Mouse (Mus musculus): Measurements from ENCODE around the gene Sypl2. TPM values are rescaled to one million over a fixed set of nuclear protein-coding genes. Genes with fewer than 3 reads are reported as not detected.

The Sypl2 gene
- total and polyA plus RNA-seq, 3 experiments = not detected

- no peak for DNase-seq (ENCODE audit: low read depth, low spot score)
- H3K9ac ChIP-seq (ENCODE audit: control insufficient read depth, low read depth, low read length, poor library complexity, severe bottlenecking) = no peak overlapping the region
- no peaks in the 10 kb centered on the region for H3K9me3 ChIP-seq (replicated peaks; ENCODE audit: insufficient read depth, low read length)
- H3K79me2 ChIP-seq (ENCODE audit: control insufficient read depth, insufficient read depth, low read length, poor library complexity) = no peaks in the 10 kb centered on the region
- no peaks in the 10 kb centered on the region for H3K4me1 ChIP-seq (ENCODE audit: control insufficient read depth in 1 of 2, insufficient read depth in 2 of 2, low read length in 2 of 2)
- H3K36me3 ChIP-seq (ENCODE audit: control insufficient read depth in 1 of 2, insufficient read depth in 2 of 2, low read length in 2 of 2) = no peaks in the 10 kb centered on the region
- no peak overlapping the region for H3K4me3 ChIP-seq (ENCODE audit: control insufficient read depth in 1 of 2, insufficient read depth in 1 of 2, low read depth in 2 of 2, low read length in 2 of 2)
- H3K27me3 ChIP-seq (ENCODE audit: control insufficient read depth in 1 of 2, insufficient read depth in 2 of 2, low read length in 2 of 2) = peaks cover 7 to 18% of the 10 kb centered on the region in 2 experiments
- no peak for TF ChIP-seq CTCF (IDR thresholded peaks at IDR 0.05 in 2 of 3, conservative IDR thresholded peaks at IDR 0.05 in 1 of 3; ENCODE audit: control insufficient read depth in 1 of 3, insufficient read depth in 1 of 3, low read depth in 2 of 3, low read length in 3 of 3, poor library complexity in 1 of 3, severe bottlenecking in 1 of 3)
- TF ChIP-seq CHD1 (IDR thresholded peaks at IDR 0.05; ENCODE audit: low read depth, low read length) = no peak
- TF ChIP-seq MXI1 (IDR thresholded peaks at IDR 0.05; ENCODE audit: low read depth, low read length) = no peak
- TF ChIP-seq ZC3H11A (IDR thresholded peaks at IDR 0.05; ENCODE audit: low read depth, low read length) = no peak
- no peak for TF ChIP-seq MYC (IDR thresholded peaks at IDR 0.05; ENCODE audit: low read depth, low read length)
- no peak for TF ChIP-seq NRF1 (IDR thresholded peaks at IDR 0.05; ENCODE audit: insufficient read depth, low read depth, low read length, poor library complexity, severe bottlenecking)
- TF ChIP-seq GATA1 (IDR thresholded peaks at IDR 0.05; ENCODE audit: low read depth, low read length) = no peak
- H3K27ac ChIP-seq (ENCODE audit: control insufficient read depth, low read depth, low read length) = no peak overlapping the region
These were observed 1.1 kb upstream of the Sypl2 start for GRCm38 (mm10) chr3:108227521-108227920.

GRCm38 (mm10) chr3:108225711-108226557, 514 bp downstream of the Sypl2 start:
- no peaks in the 10 kb centered on the region for H3K9me3 ChIP-seq (replicated peaks; ENCODE audit: insufficient read depth, low read length)
- no peak overlapping the region for H3K9ac ChIP-seq (ENCODE audit: control insufficient read depth, low read depth, low read length, poor library complexity, severe bottlenecking)
- H3K4me3 ChIP-seq (ENCODE audit: control insufficient read depth in 1 of 2, insufficient read depth in 1 of 2, low read depth in 2 of 2, low read length in 2 of 2) = no peak overlapping the region
- no peak overlapping the region for H3K27ac ChIP-seq (ENCODE audit: control insufficient read depth, low read depth, low read length)
- peaks cover 9 to 16% of the 10 kb centered on the region in 2 experiments for H3K27me3 ChIP-seq (ENCODE audit: control insufficient read depth in 1 of 2, insufficient read depth in 2 of 2, low read length in 2 of 2)
- TF ChIP-seq CHD1 (IDR thresholded peaks at IDR 0.05; ENCODE audit: low read depth, low read length) = no peak
- no peak for TF ChIP-seq USF2 (IDR thresholded peaks at IDR 0.05; ENCODE audit: borderline replicate concordance in 1 of 2, insufficient read depth in 1 of 2, low read depth in 1 of 2, low read length in 2 of 2)
- no peak for TF ChIP-seq UBTF (IDR thresholded peaks at IDR 0.05; ENCODE audit: borderline replicate concordance, insufficient read depth, low read depth, low read length)
- no peak for TF ChIP-seq MAFK (IDR thresholded peaks at IDR 0.05; ENCODE audit: borderline replicate concordance, low read depth, low read length)
- TF ChIP-seq ZC3H11A (IDR thresholded peaks at IDR 0.05; ENCODE audit: low read depth, low read length) = no peak
- TF ChIP-seq E2F4 (IDR thresholded peaks at IDR 0.05; ENCODE audit: borderline replicate concordance, low read depth, low read length) = no peak
- no peak for TF ChIP-seq GABPA (IDR thresholded peaks at IDR 0.05; ENCODE audit: low read depth, low read length)
- no peak for TF ChIP-seq SMC3 (IDR thresholded peaks at IDR 0.05; ENCODE audit: low read depth, low read length)
- TF ChIP-seq EP300 (IDR thresholded peaks at IDR 0.05; ENCODE audit: low read depth in 1 of 2, low read length in 2 of 2) = no peak
- TF ChIP-seq NRF1 (IDR thresholded peaks at IDR 0.05; ENCODE audit: insufficient read depth, low read depth, low read length, poor library complexity, severe bottlenecking) = no peak
- TF ChIP-seq ELF1 (IDR thresholded peaks at IDR 0.05; ENCODE audit: low read depth, low read length) = no peak
- no peak for TF ChIP-seq BHLHE40 (IDR thresholded peaks at IDR 0.05; ENCODE audit: borderline replicate concordance, low read depth, low read length)
- TF ChIP-seq JUND (IDR thresholded peaks at IDR 0.05; ENCODE audit: low read depth, low read length) = no peak
- TF ChIP-seq TCF12 (IDR thresholded peaks at IDR 0.05; ENCODE audit: low read depth, low read length) = no peak
- no peak for TF ChIP-seq POLR2AphosphoS5 (IDR thresholded peaks at IDR 0.05; ENCODE audit: borderline replicate concordance, low read depth, low read length)
- no peak for TF ChIP-seq SIN3A (IDR thresholded peaks at IDR 0.05; ENCODE audit: low read length)
- TF ChIP-seq NELFE (IDR thresholded peaks at IDR 0.05; ENCODE audit: low read depth, low read length) = no peak
- H3K79me2 ChIP-seq (ENCODE audit: control insufficient read depth, insufficient read depth, low read length, poor library complexity) = no peaks in the 10 kb centered on the region
- no peaks in the 10 kb centered on the region for H3K4me1 ChIP-seq (ENCODE audit: control insufficient read depth in 1 of 2, insufficient read depth in 2 of 2, low read length in 2 of 2)
- DNase-seq (ENCODE audit: low read depth, low spot score) = no peak
- H3K36me3 ChIP-seq (ENCODE audit: control insufficient read depth in 1 of 2, insufficient read depth in 2 of 2, low read length in 2 of 2) = no peaks in the 10 kb centered on the region
